Mouse (Mus musculus) kidney, adult 2 months (tissue): ENCODE results near the gene Sept9.

Source experiments
- CTCF ChIP-seq: fragments of 200-500 bp; conservative IDR thresholded peaks from 2 replicates; pipeline ENCODE4 v1.5.1; 2011; ENCODE audit warnings: low read depth, mild to moderate bottlenecking, control low read depth, low read length, moderate library complexity, mixed read lengths; ENCODE audit not compliant: insufficient read depth, insufficient read length
- POLR2A ChIP-seq: fragments of 200-500 bp; IDR thresholded peaks from one replicate; pipeline ENCODE4 v1.6.1; 2011; ENCODE audit warnings: low read depth, low read length, control low read depth

- TF ChIP-seq POLR2A (no peak), CTCF (no peak)
These were observed 131.4 kb downstream of the Sept9 start for GRCm38 (mm10) chr11:117330951-117331254.
